Mouse (Mus musculus) CH12.LX (cell line): ENCODE results near the gene Utp20.

Source experiments
- CHD1 ChIP-seq: IDR thresholded peaks from 2 replicates; pipeline ENCODE4 v1.6.1; 2012; ENCODE audit warnings: low read depth, low read length, improper control_type of control experiment, inconsistent platforms
- PAX5 ChIP-seq: IDR thresholded peaks from 2 replicates; pipeline ENCODE4 v1.6.1; 2012; ENCODE audit warnings: low read length, inconsistent platforms, mixed read lengths
- TCF12 ChIP-seq: IDR thresholded peaks from 2 replicates; pipeline ENCODE4 v1.6.1; 2014; ENCODE audit warnings: low read depth, mild to moderate bottlenecking, inconsistent platforms, low read length, improper control_type of control experiment
- UBTF ChIP-seq: IDR thresholded peaks from 2 replicates; pipeline ENCODE4 v1.6.1; 2012; ENCODE audit warnings: low read depth, mild to moderate bottlenecking, inconsistent platforms, low read length, improper control_type of control experiment, moderate library complexity

DNA sequence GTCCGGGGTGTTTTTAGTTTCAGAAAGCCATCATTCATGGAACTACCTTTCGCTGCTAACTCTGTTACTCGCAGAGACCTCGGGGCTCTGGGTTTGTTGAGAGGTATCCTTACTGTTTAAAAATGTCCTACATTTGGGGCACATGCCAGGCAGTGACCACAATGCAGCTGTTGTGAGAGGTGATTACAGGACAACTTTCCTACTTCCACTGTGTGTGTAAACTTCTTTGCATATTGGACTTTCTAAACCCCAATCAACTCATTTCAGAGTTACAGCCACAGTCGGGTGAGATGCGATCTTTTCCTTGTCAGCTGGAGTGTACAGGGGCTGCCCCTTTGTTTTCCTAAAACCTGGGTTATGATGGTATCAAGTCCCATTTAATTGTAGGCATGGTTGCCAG is 111.0 kb downstream of the Utp20 start:
- TF ChIP-seq CHD1 (no peak), PAX5 (no peak), TCF12 (no peak), UBTF (no peak)
